Mouse (Mus musculus): ENCODE data around the gene Mef2b.
A peak's percentile ranks its signal among the peaks of the same experiment; 100 is the strongest.

DNA sequence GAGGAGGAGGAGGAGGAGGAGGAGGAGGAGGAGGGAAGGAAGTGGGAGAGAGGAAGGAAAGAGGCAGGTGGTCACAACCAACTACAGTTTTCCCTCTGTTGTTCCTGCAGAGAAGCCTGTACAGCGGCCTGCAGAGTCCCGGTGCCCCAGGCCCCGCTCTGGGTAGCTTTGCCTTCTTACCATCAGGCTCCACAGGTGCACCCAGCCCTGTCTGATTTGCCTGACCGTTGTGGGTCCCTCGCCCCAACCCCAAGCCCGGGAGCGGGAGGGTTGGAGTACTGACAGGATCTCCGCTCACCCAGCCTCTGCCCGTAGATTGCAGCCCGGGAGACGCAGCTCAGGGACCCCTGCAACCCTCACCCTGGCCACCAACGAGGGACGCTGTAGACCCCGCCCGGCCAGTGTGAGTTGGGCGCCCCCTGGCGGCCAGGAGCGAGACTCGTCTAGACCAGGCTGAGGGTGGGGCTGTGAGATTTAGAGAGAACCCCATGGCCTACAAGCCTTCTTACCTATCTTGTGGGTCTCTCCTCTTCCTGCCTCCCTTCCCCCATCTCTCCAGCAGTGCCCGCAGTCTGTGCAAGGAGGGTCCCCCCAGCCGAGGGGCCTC, 27.1 kb downstream of the Mef2b start:
- TF ChIP-seq CTCF (IDR thresholded peaks at IDR 0.05; ENCODE audit: control insufficient read depth, insufficient read depth, insufficient read length), result peak; percentile 79
- TF ChIP-seq MYOD1 (IDR thresholded peaks at IDR 0.05; ENCODE audit: control insufficient read depth, insufficient read length, low read depth), result no peak
- no peak for TF ChIP-seq MAX (IDR thresholded peaks at IDR 0.05)
- no peak for TF ChIP-seq MYOG (IDR thresholded peaks at IDR 0.05; ENCODE audit: control insufficient read depth, extremely low read depth, insufficient read length)

Measured in C2C12 (cell line).